Mouse (Mus musculus): Measurements from ENCODE around the gene Olfr1002. TPM values are rescaled to one million over a fixed set of nuclear protein-coding genes. Genes with fewer than 3 reads are reported as not detected.
"Not testable (repeated sequence)": the region's sequence is repeated elsewhere in the genome, so short reads cannot be mapped to it uniquely, and the experiment has no call there.

The Olfr1002 gene
- polyA plus RNA-seq (2015; fragmentation: Nextera tagmentation; extraction: Ambion mirVana): not detected in 2 replicates

GRCm38 (mm10) chr2:85650604-85651003 lies at the start of gene Olfr1002:
Olfr1002 (minus strand) TSS chr2:85650704.
- Histone ChIP-seq H3K4me1 (ENCODE audit: control insufficient read depth, insufficient read depth, low read length) (no peaks in the 10 kb centered on the region), H3K36me3 (ENCODE audit: control insufficient read depth, insufficient read depth) (no peaks in the 10 kb centered on the region), H3K9ac (ENCODE audit: low read length) (no peak within 1 kb of the TSS), H3K9me3 (replicated peaks; ENCODE audit: control insufficient read depth, low read length) (no peaks in the 10 kb centered on the region), H3K4me3 (ENCODE audit: low read length) (no peak within 1 kb of the TSS), H3K27me3 (ENCODE audit: control insufficient read depth, insufficient read depth, low read length) (no peaks in the 10 kb centered on the region), H3K4me2 (ENCODE audit: low read depth, low read length) (no peak within 1 kb of the TSS), H3K27ac (ENCODE audit: low read length) (no peak within 1 kb of the TSS)
- ATAC-seq (replicated peaks; ENCODE audit: extremely low read depth, insufficient read depth, low FRiP score): no peak
- 86% methylated on average over 1 of the region's 1 CpGs for WGBS

- H3K9ac ChIP-seq (ENCODE audit: low read length): no peak within 1 kb of the TSS
- no peak within 1 kb of the TSS for H3K4me3 ChIP-seq (ENCODE audit: low read length)
- no peaks in the 10 kb centered on the region for H3K27me3 ChIP-seq (ENCODE audit: control insufficient read depth, insufficient read depth, low read length)
- H3K4me2 ChIP-seq (ENCODE audit: low read depth, low read length): no peak within 1 kb of the TSS
- no peak within 1 kb of the TSS for H3K27ac ChIP-seq (ENCODE audit: low read length)
- H3K36me3 ChIP-seq (ENCODE audit: control insufficient read depth, insufficient read depth): no peaks in the 10 kb centered on the region
- no peak for ATAC-seq (replicated peaks; ENCODE audit: extremely low read depth, insufficient read depth, low FRiP score)
- no peaks in the 10 kb centered on the region for H3K4me1 ChIP-seq (ENCODE audit: control insufficient read depth, insufficient read depth, low read length)
- no peaks in the 10 kb centered on the region for H3K9me3 ChIP-seq (replicated peaks; ENCODE audit: control insufficient read depth, low read length)
Observed at GRCm38 (mm10) chr2:85689131-85689530, 38.6 kb upstream of the Olfr1002 start, which contains the start of gene Olfr1008. Olfr1008 (plus strand) TSS chr2:85689431.

- ATAC-seq (replicated peaks; ENCODE audit: extremely low read depth, insufficient read depth, low FRiP score): no peak
- H3K9me3 ChIP-seq (replicated peaks; ENCODE audit: control insufficient read depth, low read length): no peaks in the 10 kb centered on the region
- no peaks in the 10 kb centered on the region for H3K4me1 ChIP-seq (ENCODE audit: control insufficient read depth, insufficient read depth, low read length)
- no peaks in the 10 kb centered on the region for H3K27me3 ChIP-seq (ENCODE audit: control insufficient read depth, insufficient read depth, low read length)
- no peak within 1 kb of the TSS for H3K9ac ChIP-seq (ENCODE audit: low read length)
- no peak within 1 kb of the TSS for H3K27ac ChIP-seq (ENCODE audit: low read length)
- no peak within 1 kb of the TSS for H3K4me2 ChIP-seq (ENCODE audit: low read depth, low read length)
- no peaks in the 10 kb centered on the region for H3K36me3 ChIP-seq (ENCODE audit: control insufficient read depth, insufficient read depth)
- H3K4me3 ChIP-seq (ENCODE audit: low read length): no peak within 1 kb of the TSS
Observed at GRCm38 (mm10) chr2:85678667-85679066, 28.2 kb upstream of the Olfr1002 start, which contains the start of gene Olfr1006. Olfr1006 (minus strand) TSS chr2:85678767.

- H3K4me1 ChIP-seq (ENCODE audit: control insufficient read depth, insufficient read depth, low read length); H3K4me3 ChIP-seq (ENCODE audit: low read length): not testable (repeated sequence)
Observed at GRCm38 (mm10) chr2:85664355-85664754, 13.9 kb upstream of the Olfr1002 start, which contains the start of gene Olfr154. Olfr154 (minus strand) TSS chr2:85664455.

GRCm38 (mm10) chr2:85611803-85612202 lies 38.7 kb downstream of the Olfr1002 start, which contains the start of gene Olfr1000:
Olfr1000 (minus strand) TSS chr2:85611903.
- H3K27ac ChIP-seq (ENCODE audit: low read length): no peak within 1 kb of the TSS
- no peaks in the 10 kb centered on the region for H3K36me3 ChIP-seq (ENCODE audit: control insufficient read depth, insufficient read depth)
- H3K9me3 ChIP-seq (replicated peaks; ENCODE audit: control insufficient read depth, low read length): no peaks in the 10 kb centered on the region
- no peaks in the 10 kb centered on the region for H3K4me1 ChIP-seq (ENCODE audit: control insufficient read depth, insufficient read depth, low read length)
- no peaks in the 10 kb centered on the region for H3K27me3 ChIP-seq (ENCODE audit: control insufficient read depth, insufficient read depth, low read length)
- WGBS: 55% methylated on average over 1 of the region's 1 CpGs
- no peak within 1 kb of the TSS for H3K9ac ChIP-seq (ENCODE audit: low read length)
- no peak within 1 kb of the TSS for H3K4me3 ChIP-seq (ENCODE audit: low read length)
- H3K4me2 ChIP-seq (ENCODE audit: low read depth, low read length): no peak within 1 kb of the TSS
- ATAC-seq (replicated peaks; ENCODE audit: extremely low read depth, insufficient read depth, low FRiP score): no peak

More at GRCm38 (mm10) chr2:85664355-85664754, 13.9 kb upstream of the Olfr1002 start, which contains the start of gene Olfr154:
- H3K4me2 ChIP-seq (ENCODE audit: low read depth, low read length); H3K27ac ChIP-seq (ENCODE audit: low read length); H3K36me3 ChIP-seq (ENCODE audit: control insufficient read depth, insufficient read depth); H3K27me3 ChIP-seq (ENCODE audit: control insufficient read depth, insufficient read depth, low read length); H3K9me3 ChIP-seq (replicated peaks; ENCODE audit: control insufficient read depth, low read length); H3K9ac ChIP-seq (ENCODE audit: low read length); ATAC-seq (replicated peaks; ENCODE audit: extremely low read depth, insufficient read depth, low FRiP score): not testable (repeated sequence)

Other genes starting within 250 kb of the Olfr1002 start
- not detected in 2 replicates for gene Olfr992, start 241.2 kb downstream of the Olfr1002 start, polyA plus RNA-seq (2015; fragmentation: Nextera tagmentation; extraction: Ambion mirVana)
- gene Olfr993, start 235.8 kb downstream of the Olfr1002 start, polyA plus RNA-seq (2015; fragmentation: Nextera tagmentation; extraction: Ambion mirVana): not detected in 2 replicates
- not detected in 2 replicates for gene Olfr994, start 214.3 kb downstream of the Olfr1002 start, polyA plus RNA-seq (2015; fragmentation: Nextera tagmentation; extraction: Ambion mirVana)
- gene Olfr995, start 207.1 kb downstream of the Olfr1002 start, polyA plus RNA-seq (2015; fragmentation: Nextera tagmentation; extraction: Ambion mirVana): not detected in 2 replicates
- gene 4833423E24Rik, start 131.7 kb downstream of the Olfr1002 start, polyA plus RNA-seq (2015; fragmentation: Nextera tagmentation; extraction: Ambion mirVana): 0.15 and 0.29 TPM in 2 replicates
- gene Olfr996, start 71.5 kb downstream of the Olfr1002 start, polyA plus RNA-seq (2015; fragmentation: Nextera tagmentation; extraction: Ambion mirVana): not detected in 2 replicates
- gene Olfr998, start 61.8 kb downstream of the Olfr1002 start, polyA plus RNA-seq (2015; fragmentation: Nextera tagmentation; extraction: Ambion mirVana): not detected in 2 replicates
- gene Olfr1000, start 38.8 kb downstream of the Olfr1002 start, polyA plus RNA-seq (2015; fragmentation: Nextera tagmentation; extraction: Ambion mirVana): not detected in 2 replicates
- not detected in 2 replicates for gene Olfr154, start 13.8 kb upstream of the Olfr1002 start, polyA plus RNA-seq (2015; fragmentation: Nextera tagmentation; extraction: Ambion mirVana)
- not detected in 2 replicates for gene Olfr1006, start 28.1 kb upstream of the Olfr1002 start, polyA plus RNA-seq (2015; fragmentation: Nextera tagmentation; extraction: Ambion mirVana)
- gene Olfr1008, start 38.7 kb upstream of the Olfr1002 start, polyA plus RNA-seq (2015; fragmentation: Nextera tagmentation; extraction: Ambion mirVana): not detected in 2 replicates
- not detected in 2 replicates for gene Olfr1009, start 64.7 kb upstream of the Olfr1002 start, polyA plus RNA-seq (2015; fragmentation: Nextera tagmentation; extraction: Ambion mirVana)
- not detected in 2 replicates for gene Olfr1012, start 112.1 kb upstream of the Olfr1002 start, polyA plus RNA-seq (2015; fragmentation: Nextera tagmentation; extraction: Ambion mirVana)
- gene Olfr1013, start 116.4 kb upstream of the Olfr1002 start, polyA plus RNA-seq (2015; fragmentation: Nextera tagmentation; extraction: Ambion mirVana): not detected in 2 replicates
- not detected in 2 replicates for gene Olfr1014, start 122.0 kb upstream of the Olfr1002 start, polyA plus RNA-seq (2015; fragmentation: Nextera tagmentation; extraction: Ambion mirVana)
- gene Olfr1015, start 131.3 kb upstream of the Olfr1002 start, polyA plus RNA-seq (2015; fragmentation: Nextera tagmentation; extraction: Ambion mirVana): not detected in 2 replicates
- gene Olfr1016, start 151.8 kb upstream of the Olfr1002 start, polyA plus RNA-seq (2015; fragmentation: Nextera tagmentation; extraction: Ambion mirVana): not detected in 2 replicates
- gene Olfr1018, start 167.8 kb upstream of the Olfr1002 start, polyA plus RNA-seq (2015; fragmentation: Nextera tagmentation; extraction: Ambion mirVana): not detected in 2 replicates
- gene Olfr1019, start 194.8 kb upstream of the Olfr1002 start, polyA plus RNA-seq (2015; fragmentation: Nextera tagmentation; extraction: Ambion mirVana): not detected in 2 replicates
- not detected in 2 replicates for gene Olfr1020, start 196.3 kb upstream of the Olfr1002 start, polyA plus RNA-seq (2015; fragmentation: Nextera tagmentation; extraction: Ambion mirVana)
- gene Olfr1022, start 217.9 kb upstream of the Olfr1002 start, polyA plus RNA-seq (2015; fragmentation: Nextera tagmentation; extraction: Ambion mirVana): not detected in 2 replicates
- gene Olfr1023, start 234.9 kb upstream of the Olfr1002 start, polyA plus RNA-seq (2015; fragmentation: Nextera tagmentation; extraction: Ambion mirVana): not detected in 2 replicates

Data from heart, embryonic 16.5 days (tissue).